Mouse (Mus musculus) ES-Bruce4 (cell line): ENCODE results near the gene Col11a2.

Experiments
- CTCF ChIP-seq: IDR thresholded peaks from one replicate; pipeline ENCODE4 v1.8.1; 2011; ENCODE audit warnings: low read depth, low read length
- EP300 ChIP-seq: IDR thresholded peaks from 2 replicates; pipeline ENCODE4 v1.6.1; 2011; ENCODE audit warnings: low read depth, low read length; ENCODE audit not compliant: insufficient read depth
- POLR2A ChIP-seq: IDR thresholded peaks from one replicate; pipeline ENCODE4 v1.8.1; 2011; ENCODE audit warnings: low read length; ENCODE audit not compliant: insufficient read depth

DNA sequence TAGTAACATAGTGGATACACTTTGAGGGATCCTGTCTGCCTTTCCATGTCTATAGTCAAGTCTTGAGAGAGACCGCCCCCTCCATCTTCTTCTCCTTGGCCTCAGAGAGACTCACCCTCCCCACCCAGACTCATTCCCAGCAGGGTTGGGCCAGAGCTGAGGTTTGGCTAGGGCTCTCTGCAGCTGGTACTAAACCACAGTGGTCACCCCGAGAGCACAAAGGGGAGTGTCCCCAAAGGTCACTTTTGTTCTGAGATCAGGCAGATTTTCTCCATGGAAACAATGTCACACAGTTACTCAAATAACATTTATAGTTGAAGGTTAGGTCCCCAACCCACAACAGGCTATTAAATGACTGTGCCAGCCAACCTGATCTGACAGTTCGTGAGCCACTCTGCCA is 29.6 kb downstream of the Col11a2 start:
- TF ChIP-seq CTCF (no peak), EP300 (no peak), POLR2A (no peak)
